Mouse (Mus musculus) thymus, postnatal 0 days (tissue): Measurements from ENCODE around the gene Enkur. TPM values are rescaled to one million over a fixed set of nuclear protein-coding genes. Genes with fewer than 3 reads are reported as not detected.
"Not testable (repeated sequence)": the region's sequence is repeated elsewhere in the genome, so short reads cannot be mapped to it uniquely, and the experiment has no call there.

Experiments used
- DNase-seq: peaks from one replicate; pipeline ENCODE4 v3.0.0-alpha.2; 2015; ENCODE audit warnings: low spot score
- polyA plus RNA-seq: library from polyadenylated mRNA; unstranded; fragments of >200 nt; fragmentation: Nextera tagmentation; extraction: Ambion mirVana; gene quantifications from 2 replicates; pipeline ENCODE4 v1.2.1, GENCODE M21; 2015

Enkur gene
- 1.2 and 1.6 TPM in 2 replicates for polyA plus RNA-seq

- DNase-seq = peak; percentile 98
Measured at GRCm38 (mm10) chr2:21204912-21205830, at the start of gene Enkur, which contains the start of gene Thnsl1. Gene Enkur (minus strand): TSS chr2:21205365. Gene Thnsl1 (plus strand): TSS chr2:21205724.

- DNase-seq = no peak
Measured at GRCm38 (mm10) chr2:21254308-21254707, 49.1 kb upstream of the Enkur start.

- no peak for DNase-seq
Measured at GRCm38 (mm10) chr2:21253644-21254043, 48.5 kb upstream of the Enkur start.

GRCm38 (mm10) chr2:21245477-21246102 lies 40.4 kb upstream of the Enkur start:
- DNase-seq = no peak

- no peak for DNase-seq
Measured at GRCm38 (mm10) chr2:21244986-21245385, 39.8 kb upstream of the Enkur start.

- not testable (repeated sequence) for DNase-seq
Measured at GRCm38 (mm10) chr2:21244104-21244503, 38.9 kb upstream of the Enkur start.

- DNase-seq = no peak
Measured at GRCm38 (mm10) chr2:21236846-21237245, 31.7 kb upstream of the Enkur start.

GRCm38 (mm10) chr2:21235844-21236386 lies 30.8 kb upstream of the Enkur start:
- DNase-seq = no peak

- DNase-seq = no peak
Measured at GRCm38 (mm10) chr2:21234871-21235648, 29.9 kb upstream of the Enkur start.

GRCm38 (mm10) chr2:21231147-21231546 lies 26.0 kb upstream of the Enkur start:
- no peak for DNase-seq

- peak; percentile 47 for DNase-seq
Measured at GRCm38 (mm10) chr2:21230276-21230675, 25.1 kb upstream of the Enkur start.

GRCm38 (mm10) chr2:21222453-21223384 lies 17.6 kb upstream of the Enkur start:
- DNase-seq = peak; percentile 62

GRCm38 (mm10) chr2:21215284-21215683 lies 10.1 kb upstream of the Enkur start:
- DNase-seq = no peak

- DNase-seq = peak; percentile 18
Measured at GRCm38 (mm10) chr2:21214322-21214721, 9.2 kb upstream of the Enkur start.

- no peak for DNase-seq
Measured at GRCm38 (mm10) chr2:21211361-21211760, 6.2 kb upstream of the Enkur start.

GRCm38 (mm10) chr2:21206278-21206677 lies 1.1 kb upstream of the Enkur start:
- DNase-seq = no peak

- no peak for DNase-seq
Measured at GRCm38 (mm10) chr2:21205831-21206159, 630 bp upstream of the Enkur start.

- DNase-seq = no peak
Measured at GRCm38 (mm10) chr2:21202754-21203153, 2.4 kb downstream of the Enkur start.

- DNase-seq = no peak
Measured at GRCm38 (mm10) chr2:21199051-21199450, 6.1 kb downstream of the Enkur start.

GRCm38 (mm10) chr2:21195233-21195632 lies 9.9 kb downstream of the Enkur start:
- no peak for DNase-seq
